Mouse (Mus musculus) inflammation-experienced regulatory T-cells, adult 6 months (primary cell): ENCODE data around the gene Auts2. TPM values are rescaled to one million over a fixed set of nuclear protein-coding genes. Genes with fewer than 3 reads are reported as not detected.

Experiments
- ATAC-seq: one replicate; pipeline ENCODE4 v1.8.0; 2017
- polyA plus RNA-seq, 3 experiments: library from polyadenylated mRNA; unstranded; fragments of 100-300 nt; shearing (Covaris generic); gene quantifications; one replicate each; pipeline ENCODE4 v1.2.1; 2017

Auts2 gene
- polyA plus RNA-seq, 3 experiments from 2014 or later: not detected

GRCm38 (mm10) chr5:132445213-132445954, 97.8 kb downstream of the Auts2 start:
- no peak for ATAC-seq

DNA sequence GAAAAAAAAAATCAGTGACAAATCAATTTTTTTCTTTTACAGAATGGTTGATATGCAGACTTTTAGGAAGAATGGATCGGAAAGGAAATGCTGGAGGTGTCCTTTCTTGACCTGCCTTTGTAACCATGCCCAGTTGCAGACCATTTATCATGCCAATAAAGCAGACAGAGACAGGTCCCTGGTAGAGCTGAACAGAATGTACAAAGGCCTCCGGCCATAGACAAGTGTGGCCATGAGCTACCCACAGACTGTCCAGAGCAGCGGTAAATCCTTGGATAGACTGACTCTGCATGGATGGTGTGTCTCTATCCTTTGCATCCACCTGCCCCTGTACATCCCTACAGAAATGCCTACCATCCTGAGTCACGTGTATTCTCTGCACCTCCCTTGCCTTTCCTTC, 100.2 kb downstream of the Auts2 start:
- no peak for ATAC-seq

DNA sequence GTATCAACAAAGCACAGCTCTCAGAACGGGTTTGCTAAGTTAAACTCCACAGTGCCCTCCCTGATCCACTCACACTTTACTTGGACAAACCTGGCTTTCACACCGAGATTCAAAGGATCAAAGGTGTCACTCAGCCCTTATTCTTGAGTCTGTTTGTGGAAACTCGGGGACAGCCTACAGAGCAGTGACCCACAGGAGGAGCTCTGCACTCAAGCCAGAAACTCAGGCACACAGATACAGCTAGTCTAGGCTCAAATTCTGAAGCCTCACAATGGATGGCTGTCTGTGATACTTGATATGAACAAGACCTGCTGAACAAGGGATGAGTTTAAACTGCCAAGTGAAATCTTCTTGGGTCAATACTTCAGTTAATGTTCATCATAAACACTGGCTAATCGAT, 104.7 kb downstream of the Auts2 start:
- no peak for ATAC-seq

DNA sequence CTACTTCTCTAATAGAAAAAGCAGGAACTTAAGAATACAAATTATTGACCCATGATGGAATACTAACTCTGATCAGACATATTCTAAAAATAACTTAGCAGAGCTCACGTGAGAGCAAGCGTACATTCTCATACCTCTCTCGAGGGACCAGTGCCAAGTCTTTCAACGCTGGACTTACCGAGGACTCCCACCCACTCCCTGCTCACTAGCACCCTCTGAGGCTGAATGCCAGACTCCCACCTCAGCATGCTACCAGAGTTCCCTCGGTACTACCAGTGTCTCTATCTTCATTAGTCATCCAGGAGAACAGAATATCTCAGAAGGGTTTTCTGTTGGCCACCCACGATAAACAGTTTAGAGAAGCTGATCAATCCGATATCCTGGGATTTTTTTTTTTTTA, 105.2 kb downstream of the Auts2 start:
- no peak for ATAC-seq

GRCm38 (mm10) chr5:132437478-132437877, 105.7 kb downstream of the Auts2 start:
- ATAC-seq: no peak

GRCm38 (mm10) chr5:132436901-132437300, 106.2 kb downstream of the Auts2 start:
- ATAC-seq: no peak

GRCm38 (mm10) chr5:132436473-132436872, 106.7 kb downstream of the Auts2 start:
- no peak for ATAC-seq

DNA sequence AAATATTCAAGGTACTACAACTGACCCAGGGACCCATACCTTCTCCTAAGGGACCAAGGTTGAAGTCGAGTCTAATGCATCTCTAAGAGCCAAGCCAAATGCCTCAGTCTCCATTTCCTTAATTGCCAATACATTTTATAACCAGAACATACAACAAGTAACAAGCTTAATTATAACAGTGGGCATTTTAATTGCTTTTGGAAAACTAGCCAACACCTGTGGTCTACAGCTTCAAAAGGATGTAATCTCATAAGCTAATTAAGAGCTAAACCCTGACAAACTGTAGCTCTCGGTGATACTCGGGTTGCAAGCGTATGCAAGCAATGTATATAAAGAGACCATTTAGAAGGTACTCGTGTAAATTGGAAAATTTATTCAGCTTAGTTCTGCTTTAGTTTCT, 107.7 kb downstream of the Auts2 start:
- ATAC-seq: no peak

DNA sequence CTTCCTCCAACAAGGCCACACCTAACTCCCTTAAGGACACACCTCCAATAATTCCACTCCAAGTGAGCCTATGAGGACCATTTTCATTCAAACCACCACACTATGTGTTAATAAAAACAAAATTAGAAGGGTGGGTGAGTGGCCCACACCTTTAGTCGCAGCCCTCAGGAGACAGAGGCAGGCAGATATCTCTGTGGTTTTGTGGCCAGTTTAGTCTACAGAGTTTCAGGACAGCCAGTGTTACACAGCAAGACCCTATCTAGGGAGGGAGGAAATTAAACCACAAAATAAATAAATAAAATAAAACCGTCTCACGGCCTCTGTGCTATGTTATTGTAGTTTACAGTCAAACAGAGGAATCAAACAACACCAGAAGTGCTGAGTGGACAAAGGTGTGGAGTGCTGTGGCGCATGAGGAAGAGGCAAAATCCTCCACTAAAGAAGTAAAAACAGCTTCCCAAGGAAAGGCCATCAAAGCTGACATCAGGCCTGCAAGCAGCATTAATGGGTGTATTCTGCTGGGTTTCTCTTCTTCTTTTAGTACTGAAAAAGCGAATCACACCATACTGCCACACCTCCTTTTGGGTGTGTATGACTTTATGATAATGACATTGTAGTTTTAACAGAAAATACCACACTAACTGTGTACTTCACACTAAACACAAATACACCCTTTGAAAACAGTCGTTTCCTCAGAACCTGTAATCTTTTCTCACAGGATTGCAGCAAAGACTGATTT, 109.6 kb downstream of the Auts2 start:
- ATAC-seq: no peak

- ATAC-seq: no peak
These were observed 113.8 kb downstream of the Auts2 start for GRCm38 (mm10) chr5:132429363-132429762.

- no peak for ATAC-seq
These were observed 116.8 kb downstream of the Auts2 start for GRCm38 (mm10) chr5:132426342-132426741.

GRCm38 (mm10) chr5:132425792-132426309, 117.3 kb downstream of the Auts2 start:
- no peak for ATAC-seq

DNA sequence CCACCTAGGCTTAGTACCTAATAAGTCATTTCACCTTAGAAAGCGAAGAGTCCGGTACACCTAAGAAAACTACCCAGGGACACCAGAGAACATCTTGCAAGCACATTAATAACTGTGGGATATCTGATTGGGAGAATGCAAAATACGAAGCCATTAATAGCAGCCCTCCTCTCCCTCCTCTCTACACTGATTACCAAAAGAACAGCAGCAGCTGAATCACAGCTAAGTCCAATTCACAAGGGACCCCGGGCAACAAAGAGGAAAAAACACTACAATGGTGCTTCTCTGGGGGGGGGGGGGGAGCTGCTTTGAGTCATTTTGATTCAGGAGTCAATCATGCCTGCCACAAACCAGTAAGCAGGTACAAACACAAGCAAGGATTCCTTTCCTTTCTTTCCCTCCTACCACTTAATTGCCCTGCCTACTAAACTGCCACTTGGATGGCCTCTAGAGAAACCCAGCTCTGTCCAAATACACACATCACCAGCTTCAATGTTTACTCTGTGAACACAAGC, 132.7 kb downstream of the Auts2 start:
- no peak for ATAC-seq

DNA sequence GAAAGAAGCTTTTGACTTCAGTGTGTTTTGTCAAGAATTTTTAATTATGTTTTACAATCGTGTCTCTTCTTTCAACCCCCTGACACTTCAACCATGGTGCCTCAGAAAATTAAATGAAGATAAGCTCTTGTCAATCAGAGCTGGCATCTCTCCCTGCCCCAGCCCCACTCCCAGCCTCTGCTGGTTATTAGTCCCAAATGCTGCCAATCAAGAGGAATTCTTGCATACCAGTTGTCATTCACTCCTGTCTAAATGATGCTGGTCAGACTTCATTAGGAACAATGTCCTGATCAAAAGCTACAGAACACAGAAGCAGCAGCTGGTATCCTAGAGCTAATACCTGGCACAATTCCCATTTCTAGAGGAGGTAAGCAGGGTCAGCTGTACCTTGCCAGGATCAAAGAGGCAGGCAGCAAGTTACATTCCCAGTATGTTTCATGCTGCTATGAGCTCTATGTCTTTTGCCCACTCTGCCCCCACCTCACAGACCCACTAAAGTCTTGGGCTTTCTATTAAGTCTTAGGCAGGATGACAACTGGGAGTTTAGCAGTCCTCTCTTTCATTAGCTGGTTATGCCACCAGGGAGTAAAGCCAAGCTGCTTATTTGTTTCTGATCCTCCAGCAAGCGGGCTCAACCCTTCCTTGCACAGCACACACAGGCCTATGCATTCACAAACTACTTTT, 134.1 kb downstream of the Auts2 start:
- ATAC-seq: no peak

- ATAC-seq: no peak
These were observed 142.6 kb downstream of the Auts2 start for GRCm38 (mm10) chr5:132400556-132400955.

GRCm38 (mm10) chr5:132399486-132399885, 143.7 kb downstream of the Auts2 start:
- ATAC-seq: no peak

- no peak for ATAC-seq
These were observed 147.2 kb downstream of the Auts2 start for GRCm38 (mm10) chr5:132395922-132396321.

GRCm38 (mm10) chr5:132394800-132395575, 148.2 kb downstream of the Auts2 start:
- ATAC-seq: no peak

DNA sequence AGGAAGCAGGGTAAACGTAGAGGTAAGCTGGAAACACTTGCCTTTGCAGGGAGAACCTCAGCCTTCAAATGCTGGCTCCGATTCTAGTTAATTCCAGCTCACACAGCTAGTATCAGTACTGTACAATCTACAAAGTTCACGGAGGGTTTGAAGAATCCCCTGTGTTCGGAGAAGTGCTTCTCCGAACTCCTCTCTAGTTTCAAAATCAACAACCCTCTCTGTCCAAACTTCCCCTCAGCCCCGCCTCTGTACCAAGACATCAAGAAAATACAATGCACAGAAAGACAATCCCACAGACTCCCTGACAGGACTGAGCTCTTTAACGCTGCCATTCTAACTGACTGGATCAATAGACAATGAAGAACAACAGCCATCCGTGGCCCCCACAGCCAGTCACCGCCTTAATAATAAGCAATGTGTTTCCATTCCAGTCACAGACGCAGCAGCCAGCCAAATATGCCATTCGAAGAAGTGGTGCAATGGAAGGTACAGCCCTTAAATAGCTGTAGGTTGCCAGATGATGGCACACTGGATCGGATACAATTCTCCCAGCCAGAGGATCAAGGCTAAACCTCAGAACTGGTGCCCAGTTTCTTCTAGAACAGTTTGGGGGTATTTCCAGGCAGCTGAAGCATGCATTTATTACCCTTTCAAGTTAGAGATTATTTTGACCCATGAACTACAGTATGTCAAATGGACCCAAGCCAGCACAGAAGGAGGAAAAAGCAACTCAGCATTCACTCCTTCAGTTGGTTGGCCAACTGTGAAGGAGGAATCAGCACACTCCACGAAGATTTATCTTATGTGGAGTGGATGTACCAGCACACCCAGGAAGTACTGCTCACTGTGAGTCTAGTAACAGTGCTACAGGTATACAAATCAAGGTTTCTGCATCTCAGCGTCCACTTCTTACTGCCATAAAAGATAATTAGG, 151.0 kb downstream of the Auts2 start:
- no peak for ATAC-seq

DNA sequence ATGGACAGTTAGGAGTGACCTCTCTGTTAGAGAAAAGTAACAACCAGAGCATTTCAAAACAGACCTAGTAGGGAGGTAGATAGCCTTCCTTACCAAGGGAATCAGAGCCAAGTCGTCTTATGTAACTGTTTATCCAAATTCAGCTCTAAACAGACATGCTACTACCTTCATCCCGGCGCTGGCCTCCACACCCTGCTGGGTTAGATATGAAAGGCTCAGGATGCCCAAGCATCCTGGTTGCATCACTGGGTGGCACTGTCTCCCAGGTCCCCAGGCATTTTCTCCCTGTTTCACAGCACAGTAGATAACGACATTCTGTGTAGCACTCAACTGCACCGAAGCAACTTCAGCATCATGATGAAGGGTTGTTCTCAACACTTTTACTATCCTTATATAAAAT, 154.4 kb downstream of the Auts2 start:
- ATAC-seq: no peak

DNA sequence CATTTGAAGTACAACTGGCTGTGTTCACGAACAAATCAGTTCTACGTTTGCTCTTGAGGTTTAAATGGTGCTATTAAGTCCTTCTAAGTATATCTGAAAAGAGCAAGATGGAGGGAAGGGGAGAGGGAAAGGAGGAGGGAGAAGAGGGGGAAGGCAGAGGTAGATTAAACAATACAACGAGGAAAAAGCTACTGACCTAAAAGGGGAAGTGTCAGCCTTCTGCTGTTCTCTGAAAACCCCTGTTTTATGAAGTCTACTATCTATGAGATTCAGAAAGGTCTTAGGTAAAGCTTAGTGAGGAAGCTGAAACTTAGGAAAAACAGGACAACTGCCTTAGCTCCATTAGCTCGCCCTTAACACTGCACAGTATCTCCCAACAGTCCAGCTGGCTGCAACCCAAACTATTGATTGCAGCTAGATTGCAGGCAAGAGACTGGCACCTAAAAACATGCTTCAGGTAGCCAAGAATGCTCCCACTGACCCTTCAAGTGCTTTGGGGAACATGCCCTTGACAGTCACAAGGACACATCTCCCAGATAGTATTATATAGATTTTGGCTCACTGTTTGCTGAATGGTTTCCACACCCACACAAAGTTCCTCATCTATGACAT, 157.8 kb downstream of the Auts2 start:
- no peak for ATAC-seq
